Mouse (Mus musculus): ENCODE results near the gene Slc1a5.

- TF ChIP-seq CTCF (IDR thresholded peaks at IDR 0.05; ENCODE audit: low read depth) (no peak), EP300 (optimal IDR thresholded peaks at IDR 0.05) (no peak)
Measured at GRCm38 (mm10) chr7:16766443-16766842, 14.7 kb upstream of the Slc1a5 start.
